ENCODE assay signal across 5 mouse cellular contexts in genomic region chr17:88812943-88813342, GRCm38 (mm10). TPM values are rescaled to one million over a fixed set of nuclear protein-coding genes. Genes with fewer than 3 reads are reported as not detected.
"Had no signal": no experiment of that assay in that cellular context is flagged by ENCODE, and none has a peak within 500 bp of the region (broad histone marks: within the 10 kb centered on the region; RNA-seq: fewer than 3 reads in every experiment).

No protein-coding gene starts in this region.

RNA-seq across cellular contexts. Expression of gene Lhcgr, which starts 21.2 kb away (rescaled TPM):
- total RNA-seq: monocyte, adult 5-6 weeks had no signal
- polyA plus RNA-seq: liver, postnatal 0 days; macrophage; small intestine, adult 2 months; stomach, embryonic 14.5 days had no signal
